Mouse (Mus musculus): ENCODE data around the gene Speer1. TPM values are rescaled to one million over a fixed set of nuclear protein-coding genes. Genes with fewer than 3 reads are reported as not detected.
"Not testable (repeated sequence)": the region's sequence is repeated elsewhere in the genome, so short reads cannot be mapped to it uniquely, and the experiment has no call there.

Gene Speer1
- polyA plus RNA-seq (2012; ENCODE audit: insufficient read depth, insufficient read length, missing spikeins) = not detected in 2 replicates

- H3K27ac ChIP-seq (ENCODE audit: insufficient read depth, low read depth, low read length); H3K4me3 ChIP-seq (ENCODE audit: insufficient read depth, low read length); H3K4me1 ChIP-seq (ENCODE audit: control insufficient read depth, insufficient read depth, low read length): not testable (repeated sequence)
These were observed at the start of gene Speer1 for GRCm38 (mm10) chr5:11341216-11341615. Gene Speer1 (plus strand): TSS chr5:11341516.

Other genes starting within 250 kb of the Speer1 start
- gene Gm8879, start 213.9 kb upstream of the Speer1 start, polyA plus RNA-seq (2012; ENCODE audit: insufficient read depth, insufficient read length, missing spikeins) = not detected in 2 replicates
- gene Gm5861, start 158.4 kb upstream of the Speer1 start, polyA plus RNA-seq (2012; ENCODE audit: insufficient read depth, insufficient read length, missing spikeins) = not detected in 2 replicates
- gene Gm8890, start 85.5 kb upstream of the Speer1 start, polyA plus RNA-seq (2012; ENCODE audit: insufficient read depth, insufficient read length, missing spikeins) = not detected in 2 replicates
- gene Gm8897, start 74.9 kb downstream of the Speer1 start, polyA plus RNA-seq (2012; ENCODE audit: insufficient read depth, insufficient read length, missing spikeins) = not detected in 2 replicates
- gene Gm8906, start 161.2 kb downstream of the Speer1 start, polyA plus RNA-seq (2012; ENCODE audit: insufficient read depth, insufficient read length, missing spikeins) = not detected in 2 replicates